Mouse (Mus musculus) testis, postnatal 10 days (tissue): ENCODE data around the gene Nr2e3.
"Not testable (repeated sequence)": the region's sequence is repeated elsewhere in the genome, so short reads cannot be mapped to it uniquely, and the experiment has no call there.

Experiments
- DNase-seq: peaks from one replicate; pipeline ENCODE4 v3.0.0; 2021; ENCODE audit warnings: low spot score

The Nr2e3 gene

DNA sequence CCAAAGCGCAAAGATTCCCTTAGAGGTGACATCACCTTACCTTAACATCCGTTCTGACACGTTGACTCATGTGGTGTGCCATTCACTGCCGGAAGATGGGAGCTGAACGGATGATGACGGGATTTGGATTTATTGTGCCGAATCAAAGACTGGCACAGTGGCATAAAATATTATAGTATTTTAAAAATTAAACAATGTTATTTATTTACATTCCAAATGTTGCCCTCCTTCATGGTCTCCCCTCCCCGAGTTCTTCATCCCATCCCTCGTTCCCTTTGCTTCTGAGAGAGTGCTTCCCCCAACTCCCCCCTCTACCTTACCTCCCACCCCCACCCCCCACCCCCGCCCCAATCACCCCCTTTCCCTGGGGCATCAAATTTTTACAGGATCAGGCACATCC, at the start of gene Nr2e3:
TSS of gene Nr2e3 (minus strand) at position 101 of the 400 bp plus-strand sequence.
- DNase-seq, result no peak

DNA sequence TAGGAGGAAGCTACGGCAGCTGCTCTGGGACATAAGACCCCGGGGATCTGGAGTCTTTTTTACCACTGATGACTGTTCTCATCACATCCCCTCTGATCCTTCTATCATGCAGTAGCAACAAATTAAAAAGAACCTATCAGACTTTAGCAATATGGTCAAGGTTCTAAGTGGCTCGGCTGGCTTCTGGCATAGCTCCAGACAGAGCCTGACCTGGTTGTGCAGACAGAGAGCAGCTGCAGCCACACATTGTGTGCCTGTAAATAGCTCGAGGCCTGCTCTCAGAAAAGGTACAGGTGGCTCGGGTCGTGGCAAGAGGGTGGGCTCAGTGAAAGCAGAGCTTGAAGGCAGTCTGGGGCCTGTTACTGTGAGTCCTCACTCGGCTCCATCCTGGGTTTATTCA, 48.5 kb upstream of the Nr2e3 start:
- no peak for DNase-seq

DNA sequence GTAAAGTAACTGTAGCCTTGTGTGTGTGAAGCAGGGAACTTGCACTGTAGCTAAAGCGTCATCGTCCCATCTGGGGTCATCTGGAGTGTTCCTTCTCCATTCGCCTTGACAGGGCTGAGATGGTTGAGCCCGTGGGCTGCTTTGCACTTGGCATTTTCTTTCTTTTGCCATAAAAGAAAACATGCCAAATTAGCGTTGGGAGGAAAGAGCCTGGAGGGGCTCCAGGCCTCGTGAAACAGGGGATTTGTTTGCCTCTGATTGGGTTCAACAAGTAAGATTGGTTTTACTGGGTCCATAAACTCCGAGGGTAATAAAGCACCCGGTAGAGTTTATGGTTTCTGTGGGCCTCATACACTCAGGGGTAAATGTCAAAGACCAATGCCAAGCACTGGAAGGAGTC, 41.9 kb upstream of the Nr2e3 start:
- DNase-seq, result no peak

DNA sequence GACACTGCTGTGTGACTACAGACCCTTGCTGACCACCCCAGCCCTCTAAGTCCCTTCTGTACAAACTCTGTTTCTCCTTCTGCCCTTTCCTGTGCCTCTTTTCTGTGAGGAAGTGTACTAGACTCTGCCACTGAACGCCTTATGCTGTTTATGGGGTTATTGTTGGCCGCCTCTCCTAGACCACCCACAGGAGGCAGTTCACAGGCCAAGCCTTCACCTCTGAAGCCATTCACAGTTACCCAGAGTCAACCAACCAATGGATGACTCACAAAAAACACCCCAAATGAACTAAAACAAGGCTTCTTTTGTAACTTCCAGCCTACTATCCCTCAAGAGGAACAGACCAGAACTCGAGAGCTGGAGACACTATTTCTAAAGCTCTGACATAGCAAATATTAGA, 41.0 kb upstream of the Nr2e3 start:
- no peak for DNase-seq

DNA sequence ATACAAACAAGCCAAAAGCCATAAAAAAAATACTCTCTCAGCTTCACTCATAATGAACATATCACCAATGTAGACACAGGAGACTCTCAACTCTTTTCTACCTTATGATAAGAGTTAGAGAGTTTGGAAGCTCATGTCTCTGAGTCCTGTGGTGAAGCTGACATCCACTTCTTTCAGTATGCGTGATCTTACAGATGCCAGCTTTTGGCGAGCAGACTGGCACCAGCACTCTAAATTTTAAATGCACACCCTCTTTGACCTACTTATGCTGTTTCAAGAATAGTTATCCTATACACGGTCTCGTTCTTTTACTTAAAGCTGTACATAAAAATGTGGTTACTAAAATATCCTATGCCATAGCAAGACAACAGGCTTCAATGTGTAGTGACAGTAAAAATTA, 37.3 kb upstream of the Nr2e3 start:
- no peak for DNase-seq

DNA sequence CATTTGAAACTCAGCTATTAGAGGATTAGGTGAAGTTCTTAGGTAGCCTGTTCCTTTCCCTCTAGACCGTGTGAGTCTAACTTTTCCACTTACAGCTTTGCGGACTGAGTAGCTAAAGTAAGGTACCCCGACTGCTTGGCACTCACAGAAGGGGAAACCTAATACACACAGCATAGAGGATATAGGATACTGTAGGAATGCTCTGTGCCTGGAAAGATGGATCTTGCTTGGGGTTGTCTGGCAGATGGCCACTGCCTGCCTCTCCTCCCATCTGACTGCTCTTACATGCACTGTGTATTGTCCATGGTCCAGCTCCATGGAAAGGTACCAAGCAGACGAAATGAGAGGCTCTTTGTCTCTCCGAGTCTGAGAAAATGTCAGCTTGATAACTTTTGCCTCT, 30.9 kb upstream of the Nr2e3 start:
- DNase-seq, result no peak

DNA sequence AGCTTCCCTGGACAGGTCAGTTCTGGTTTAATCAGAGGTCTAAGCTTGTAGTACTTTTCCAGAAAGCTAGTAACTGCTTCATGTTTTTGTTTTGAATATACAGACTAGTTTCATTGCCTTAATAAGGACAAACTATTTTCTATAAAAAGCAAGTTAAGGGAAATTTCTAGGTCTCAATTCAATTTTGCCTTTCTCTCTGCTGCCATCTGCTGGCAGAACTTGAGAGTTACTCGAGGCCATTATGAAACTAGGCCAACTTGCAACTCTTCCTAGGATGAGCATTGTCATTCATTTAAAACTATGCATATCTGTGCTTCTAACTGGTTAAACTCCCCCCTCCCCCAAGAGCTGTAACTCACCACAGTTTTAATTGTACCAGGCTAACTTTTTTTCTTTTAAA, 29.4 kb upstream of the Nr2e3 start:
- peak; percentile 81 for DNase-seq

DNA sequence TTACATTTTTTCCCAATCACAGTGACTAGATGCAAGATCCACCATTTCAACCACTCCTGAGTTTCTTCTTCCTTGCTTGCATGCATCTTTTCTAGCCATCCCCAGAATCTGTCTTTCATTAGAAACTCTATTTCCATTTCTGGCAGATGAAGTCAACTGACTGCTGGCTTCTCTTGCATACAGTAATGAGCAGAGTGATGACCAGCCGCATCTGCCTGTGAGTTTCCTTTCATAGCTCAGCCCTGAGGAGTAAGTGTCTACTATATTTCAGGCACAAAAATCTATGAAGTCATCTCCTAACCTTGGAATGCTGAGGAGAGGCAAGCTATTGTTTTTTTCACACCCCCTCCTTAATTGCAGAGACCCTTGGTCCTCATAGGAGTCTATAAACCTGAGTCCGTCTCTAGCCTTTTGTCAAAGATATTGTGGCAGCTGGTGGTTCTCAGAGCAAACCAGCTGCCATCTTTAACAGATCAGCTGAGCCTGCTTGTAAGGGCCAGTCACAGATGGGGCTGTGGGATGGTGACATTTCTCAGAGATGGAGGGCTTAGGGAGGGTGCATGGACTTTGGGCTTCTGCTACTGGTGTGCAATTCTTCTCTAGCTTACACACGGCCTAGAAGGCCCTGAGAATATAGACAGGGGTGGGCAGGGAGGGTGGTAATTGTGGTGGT, 25.6 kb upstream of the Nr2e3 start:
- DNase-seq, result no peak

DNA sequence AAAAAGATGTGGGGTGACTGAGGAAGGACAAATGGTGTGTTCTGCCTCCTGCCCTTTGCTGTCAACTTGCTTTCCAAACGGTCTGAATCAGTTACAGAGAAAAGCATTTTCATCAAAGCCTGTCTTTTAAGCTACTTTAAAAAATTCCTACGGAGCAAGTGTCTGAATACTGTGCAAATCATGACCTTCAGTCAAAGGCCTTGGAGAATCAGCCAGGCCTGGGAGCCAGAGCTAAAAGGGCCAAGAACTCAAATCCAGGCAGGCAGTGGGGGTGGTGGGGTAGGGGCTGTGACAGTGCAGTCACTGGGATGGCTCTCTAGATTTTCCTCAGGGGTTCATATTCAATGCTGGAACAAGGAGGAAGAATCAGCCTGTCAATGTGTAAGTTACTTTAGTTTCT, 20.7 kb upstream of the Nr2e3 start:
- DNase-seq, result no peak

DNA sequence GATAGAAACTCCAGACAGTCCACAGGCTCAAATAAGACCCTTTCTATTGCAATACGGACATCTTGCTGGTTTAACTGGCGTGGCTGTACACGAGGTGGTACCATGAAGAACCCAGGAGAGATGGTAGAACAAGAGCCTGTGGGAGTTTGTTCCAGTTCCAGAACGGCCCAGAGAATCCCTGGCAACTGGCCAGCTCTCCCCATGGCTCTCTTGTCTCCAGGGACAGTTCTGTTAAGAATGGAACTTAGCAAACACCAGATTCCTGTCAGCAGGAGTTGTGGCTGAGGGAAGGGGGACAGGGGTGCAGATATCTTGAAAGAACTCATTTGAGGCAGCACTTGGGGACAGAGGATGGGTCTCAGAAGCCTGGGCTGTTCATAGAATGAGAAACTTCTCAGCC, 10.8 kb upstream of the Nr2e3 start:
- DNase-seq, result peak; percentile 61

DNA sequence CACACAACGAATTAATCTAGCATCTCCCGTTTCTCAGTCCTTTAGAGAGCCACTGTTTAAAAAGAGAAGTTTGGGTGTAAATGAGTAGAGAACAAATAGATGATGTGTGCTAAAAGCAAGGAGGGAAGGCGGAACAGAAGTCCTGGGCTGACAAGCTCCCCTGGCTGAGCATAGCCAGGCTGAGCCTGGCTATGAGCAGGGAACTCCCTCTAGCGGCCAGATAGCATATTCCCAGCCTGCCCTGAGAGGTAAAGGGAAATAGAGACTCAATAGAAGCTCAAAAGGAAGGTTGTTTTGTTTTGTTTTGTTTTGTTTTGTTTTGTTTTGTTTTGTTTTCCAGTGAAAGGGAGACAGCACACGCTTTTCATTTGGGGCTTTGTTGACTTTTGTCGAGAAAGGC, 8.9 kb upstream of the Nr2e3 start:
- peak; percentile 69 for DNase-seq

DNA sequence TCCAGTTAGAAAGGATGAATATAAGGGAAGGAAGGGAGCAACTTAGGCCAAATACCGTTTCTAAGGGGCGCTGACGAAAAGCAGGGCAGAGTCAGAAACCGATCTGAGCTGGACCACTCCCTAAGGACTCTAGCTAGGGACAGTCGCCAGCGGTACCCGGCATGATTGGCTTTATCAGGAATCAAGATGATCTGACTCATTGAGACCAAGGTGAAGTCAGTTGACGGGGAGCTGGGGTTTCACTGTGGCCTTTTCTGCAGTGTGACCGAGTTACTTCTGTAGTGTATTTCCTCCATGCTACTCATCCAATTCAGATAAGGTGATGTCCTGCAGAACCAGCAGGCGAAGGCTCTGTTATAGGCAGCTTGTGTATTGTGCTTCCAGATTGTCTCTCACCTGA, 4.6 kb upstream of the Nr2e3 start:
- DNase-seq, result no peak

DNA sequence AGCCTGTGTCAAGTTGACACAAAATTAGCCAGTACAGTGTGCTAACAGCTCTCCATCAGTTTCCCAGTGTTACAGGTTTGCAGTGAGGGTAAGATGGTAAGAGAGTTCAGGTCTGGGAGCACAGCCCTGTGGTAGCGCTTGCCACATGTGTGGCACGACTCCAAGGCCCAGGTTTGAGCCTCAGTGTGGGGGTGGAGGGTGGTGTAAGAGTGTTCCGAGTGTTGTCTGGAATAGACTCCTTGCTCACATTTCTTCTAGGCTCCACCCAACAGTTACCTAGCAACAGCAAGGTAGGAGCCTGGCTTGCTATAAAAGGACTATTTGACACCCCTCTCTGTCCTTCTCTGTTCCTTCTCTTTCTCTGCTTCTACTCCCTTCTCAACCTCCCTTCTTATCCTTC, 3.9 kb upstream of the Nr2e3 start:
- no peak for DNase-seq

DNA sequence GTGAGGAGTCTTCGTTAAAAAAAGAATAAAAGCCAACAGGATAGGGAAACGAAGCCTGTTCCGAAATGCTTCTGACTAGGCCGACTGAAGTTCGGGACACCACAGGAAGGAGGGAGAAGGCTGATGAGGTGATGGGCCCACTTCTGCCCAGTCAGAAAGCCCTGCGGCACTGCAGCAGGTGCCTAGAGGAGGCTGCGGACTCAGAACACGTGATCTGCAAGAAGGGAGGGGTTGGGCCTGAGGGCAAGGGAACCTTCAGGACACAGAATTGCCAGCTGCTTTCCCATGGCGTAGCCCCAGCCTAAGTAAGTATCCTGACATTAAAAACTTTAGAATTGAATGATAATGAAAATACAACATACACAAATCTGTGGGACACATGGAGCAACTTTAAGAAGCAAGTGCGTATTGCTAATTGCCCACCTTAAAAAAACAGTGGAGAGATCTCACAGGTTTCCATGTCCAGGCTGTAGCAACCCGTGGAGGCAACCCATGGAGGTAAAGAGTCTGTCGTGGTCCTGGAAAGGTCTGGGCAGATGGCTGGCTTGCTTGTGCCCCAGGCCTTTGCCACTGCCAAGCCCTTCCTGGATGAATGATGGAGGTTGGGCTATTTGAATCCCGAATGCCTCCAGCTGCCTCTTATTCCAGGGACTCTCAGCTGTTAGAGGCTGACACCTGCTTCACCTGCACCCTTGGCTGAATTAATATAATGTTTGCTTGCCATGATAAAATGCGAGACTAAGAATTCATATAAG, 919 bp upstream of the Nr2e3 start:
- no peak for DNase-seq

DNA sequence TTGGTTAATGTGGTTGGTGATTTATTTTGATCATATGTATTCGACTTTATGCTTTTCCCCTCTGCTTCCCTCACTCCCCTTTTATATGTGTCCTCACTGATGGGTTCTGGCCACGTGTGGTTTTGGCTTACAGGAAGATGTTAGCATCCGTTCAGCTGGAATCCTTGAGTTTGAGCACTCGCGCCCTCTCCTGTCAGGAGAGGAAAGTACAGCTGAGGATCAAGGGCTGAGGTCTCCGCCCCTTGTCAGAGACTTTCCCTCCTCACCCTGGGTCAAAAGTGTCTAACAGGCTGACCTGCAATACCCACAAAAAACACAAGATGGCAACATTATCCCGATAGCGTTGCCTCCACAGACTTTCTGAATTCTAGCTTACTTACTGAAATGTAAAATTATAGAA, 1.2 kb downstream of the Nr2e3 start:
- peak; percentile 88 for DNase-seq

DNA sequence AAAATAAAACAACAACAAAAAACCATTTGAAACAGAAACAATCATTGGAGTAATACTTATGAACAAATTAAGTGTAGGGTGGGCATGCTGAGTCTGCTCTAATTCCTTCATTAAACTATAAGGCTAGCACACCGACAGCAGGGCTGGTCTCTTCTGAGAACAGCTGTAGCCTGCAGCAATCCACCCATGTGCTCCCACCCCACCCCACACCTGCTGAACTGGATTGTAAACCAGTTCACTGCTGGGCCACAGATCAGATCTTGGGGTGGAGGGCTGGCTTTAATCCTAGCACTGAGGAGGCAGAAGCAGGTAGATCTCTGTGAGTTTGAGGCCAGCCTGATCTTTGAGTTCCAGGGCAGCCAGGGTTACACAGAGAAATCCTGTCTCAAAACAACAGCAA, 2.3 kb downstream of the Nr2e3 start:
- not testable (repeated sequence) for DNase-seq

DNA sequence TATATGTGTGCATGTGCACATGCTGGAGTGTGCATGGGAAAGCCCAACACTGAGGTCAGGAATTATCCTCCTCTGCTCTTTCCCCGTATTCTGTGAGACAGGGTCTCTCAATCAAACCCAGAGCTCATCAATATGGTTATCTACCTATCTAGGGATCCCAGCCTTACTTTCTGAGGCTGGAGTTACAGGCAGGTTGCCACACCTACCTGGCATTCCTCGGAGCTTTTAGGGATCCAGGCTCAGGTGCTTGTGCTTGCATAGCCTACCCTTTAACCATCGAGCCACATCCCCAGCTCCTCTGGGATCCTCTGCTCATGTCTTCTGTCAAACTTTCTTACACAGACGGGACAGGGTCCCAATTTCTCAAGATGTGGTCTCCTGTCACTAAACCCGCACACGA, 4.0 kb downstream of the Nr2e3 start:
- DNase-seq, result peak; percentile 28

DNA sequence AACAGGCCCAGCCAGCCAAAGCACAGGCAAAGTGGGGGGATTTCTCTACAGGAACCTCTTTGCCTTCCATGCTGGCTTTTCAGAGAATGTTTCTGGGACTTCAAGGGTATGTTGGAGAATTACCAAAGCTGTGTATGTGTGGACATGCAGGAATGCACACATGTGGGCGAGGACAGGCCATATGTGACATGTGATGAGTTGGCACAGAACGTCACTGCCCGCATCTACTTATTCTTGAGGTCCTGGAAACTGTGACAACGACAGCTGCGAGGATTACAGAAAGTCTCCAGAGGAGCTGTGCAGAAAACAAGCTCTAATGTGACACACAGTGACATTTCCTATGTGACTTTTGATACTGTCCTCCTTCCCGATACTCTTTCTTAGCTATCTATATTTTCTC, 4.8 kb downstream of the Nr2e3 start:
- DNase-seq, result peak; percentile 32

DNA sequence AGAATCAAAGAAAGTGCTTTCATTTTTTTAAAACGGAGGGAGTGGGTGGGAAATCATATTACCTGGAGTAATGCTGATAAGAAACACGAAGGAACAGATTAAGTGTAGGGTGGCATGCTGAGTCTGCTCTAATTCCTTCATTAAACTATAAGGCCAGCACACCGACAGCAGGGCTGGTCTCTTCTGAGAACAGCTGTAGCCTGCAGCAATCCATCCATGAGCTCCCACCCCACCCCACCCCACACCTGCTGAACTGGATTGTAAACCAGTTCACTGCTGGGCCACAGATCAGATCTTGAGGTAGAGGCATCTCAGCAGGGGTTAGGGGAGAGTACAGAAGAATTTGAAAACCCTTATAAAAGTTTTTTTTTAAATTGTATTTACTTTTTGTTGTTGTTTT, 5.3 kb downstream of the Nr2e3 start:
- DNase-seq, result no peak

DNA sequence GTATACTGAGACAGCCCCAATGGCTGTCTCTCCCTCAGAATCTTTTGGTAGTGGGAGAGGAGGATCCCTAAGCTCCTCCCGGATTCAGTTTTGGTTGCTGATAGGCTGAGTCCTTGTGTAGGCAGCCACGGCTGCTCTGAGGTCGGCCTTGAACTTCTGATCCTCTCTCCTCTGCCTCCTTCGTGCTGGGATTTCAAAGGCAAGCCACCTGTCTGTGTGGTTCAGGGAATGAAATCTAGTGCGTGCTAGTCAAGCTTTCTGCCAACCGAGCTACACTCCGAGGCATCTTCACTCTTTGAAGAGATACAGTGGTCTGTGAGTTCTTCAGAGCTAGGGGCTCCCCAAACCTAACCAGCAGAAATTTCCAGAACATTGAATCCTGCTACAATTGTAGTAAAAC, 6.9 kb downstream of the Nr2e3 start:
- DNase-seq, result peak; percentile 37

DNA sequence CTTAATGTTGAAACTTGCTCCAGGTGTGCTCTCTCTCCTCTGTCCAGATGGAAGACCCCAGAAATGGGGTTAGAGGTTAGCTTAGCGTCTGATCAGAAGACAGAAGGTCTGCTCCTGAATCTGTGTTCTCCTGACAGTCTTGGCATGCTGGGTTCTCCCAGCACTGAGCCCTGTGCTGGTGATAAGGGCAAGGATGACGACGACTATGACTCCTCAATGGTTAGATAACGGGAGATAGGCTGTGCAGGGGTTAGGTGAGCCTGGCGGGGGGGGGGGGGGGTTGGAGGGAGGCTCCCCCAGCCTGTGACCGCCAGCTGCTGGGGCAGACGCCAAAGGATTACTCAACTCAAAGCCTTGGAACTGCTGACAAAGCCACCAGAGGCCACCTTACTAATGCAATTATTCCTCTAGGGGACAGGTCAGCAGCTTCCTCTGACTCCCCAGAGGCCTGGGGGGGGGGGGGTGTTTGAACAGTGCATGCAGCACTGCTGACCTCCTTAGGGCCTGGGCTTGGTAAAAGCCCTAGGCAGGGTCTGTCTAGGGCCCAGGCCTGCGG, 7.9 kb downstream of the Nr2e3 start:
- peak; percentile 38 for DNase-seq

DNA sequence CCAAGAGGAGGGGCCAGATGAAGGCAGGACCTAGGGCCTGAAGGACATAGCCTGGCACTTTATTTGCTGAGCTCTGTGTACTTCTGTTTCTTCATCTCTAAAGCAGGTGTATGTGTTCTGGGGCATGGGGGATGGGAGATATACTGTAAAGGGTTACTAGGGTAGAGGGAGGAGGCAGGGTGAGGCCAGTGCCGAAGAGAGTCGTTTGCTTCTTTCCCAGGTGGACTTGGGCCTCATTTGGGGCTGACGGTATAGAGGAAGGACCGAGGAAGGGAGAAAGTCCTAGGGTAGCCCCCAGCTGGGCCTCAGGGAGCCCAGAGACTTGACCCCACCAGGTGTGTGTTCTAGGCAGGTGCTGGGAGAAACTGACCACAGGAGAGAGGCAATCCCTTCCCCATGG, 8.5 kb downstream of the Nr2e3 start:
- peak; percentile 24 for DNase-seq

DNA sequence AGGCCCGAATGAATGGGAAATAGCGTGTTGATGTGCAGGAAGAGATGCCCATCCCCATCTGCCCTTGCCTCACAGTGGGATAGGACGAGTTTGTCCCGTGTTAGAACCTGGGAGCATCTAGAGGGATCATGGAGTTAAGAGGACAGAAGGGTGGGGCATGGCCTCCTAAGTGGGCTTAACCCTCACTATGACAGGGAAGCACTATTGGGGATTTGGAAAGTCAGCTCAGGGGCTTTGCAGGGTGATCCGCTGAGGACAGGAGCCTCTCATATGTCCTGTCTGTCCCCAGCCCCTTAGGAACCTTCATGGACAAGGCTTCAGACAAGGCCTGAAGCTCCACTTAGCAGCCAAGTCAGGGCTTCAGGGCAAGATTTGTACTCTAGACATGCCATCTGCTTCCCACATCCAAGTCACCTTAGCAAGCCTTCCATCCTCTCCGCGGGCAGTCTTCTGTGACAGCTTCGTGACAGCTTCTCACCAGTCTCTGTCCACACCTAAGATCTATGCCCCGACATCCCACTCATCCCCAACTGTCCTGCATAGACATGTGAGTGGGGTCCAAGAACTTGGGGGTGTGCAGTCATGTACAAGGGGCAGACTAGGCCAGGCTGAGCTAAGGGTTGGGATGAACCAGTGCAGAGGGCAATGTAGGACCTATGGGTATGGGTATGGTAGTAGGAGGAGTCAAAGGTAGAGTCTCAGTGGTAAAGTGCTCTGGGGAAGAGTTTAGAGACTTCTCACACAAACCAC, 9.3 kb downstream of the Nr2e3 start:
- DNase-seq, result peak; percentile 36
